Mouse (Mus musculus) hindbrain, embryonic 13.5 days (tissue): ENCODE results near the gene Ppp2r3c. TPM values are rescaled to one million over a fixed set of nuclear protein-coding genes. Genes with fewer than 3 reads are reported as not detected.
"Not testable (repeated sequence)": the region's sequence is repeated elsewhere in the genome, so short reads cannot be mapped to it uniquely, and the experiment has no call there.

Source experiments
- ATAC-seq: fragments of 200-750 bp; cut with Nextera tagmentation; 2 replicates; pipeline ENCODE4 v1.8.0; 2017; ENCODE audit warnings: moderate TSS enrichment; ENCODE audit not compliant: low FRiP score
- H3K27ac ChIP-seq: fragments of 300-500 bp; sonication (generic); 2 replicates; pipeline ENCODE4 v1.5.1; 2015; ENCODE audit warnings: inconsistent platforms, mild to moderate bottlenecking, moderate library complexity
- H3K27me3 ChIP-seq: fragments of 300-500 bp; sonication (generic); 2 replicates; pipeline ENCODE4 v1.6.1; 2015; ENCODE audit warnings: mild to moderate bottlenecking, inconsistent platforms
- H3K36me3 ChIP-seq: fragments of 300-500 bp; sonication (generic); 2 replicates; pipeline ENCODE4 v1.6.1; 2015; ENCODE audit warnings: mild to moderate bottlenecking, inconsistent platforms
- H3K4me1 ChIP-seq: fragments of 300-500 bp; sonication (generic); replicated peaks from 2 replicates; pipeline ENCODE4 v1.6.1; 2015; ENCODE audit warnings: inconsistent platforms
- H3K4me2 ChIP-seq: fragments of 300-500 bp; sonication (generic); 2 replicates; pipeline ENCODE4 v1.6.1; 2015; ENCODE audit warnings: inconsistent platforms, mild to moderate bottlenecking, moderate library complexity
- H3K4me3 ChIP-seq: fragments of 300-500 bp; sonication (generic); 2 replicates; pipeline ENCODE4 v1.5.1; 2015; ENCODE audit warnings: mild to moderate bottlenecking, inconsistent platforms
- H3K9ac ChIP-seq: fragments of 300-500 bp; sonication (generic); 2 replicates; pipeline ENCODE4 v1.6.1; 2015; ENCODE audit warnings: mild to moderate bottlenecking, inconsistent platforms
- H3K9me3 ChIP-seq: fragments of 300-500 bp; sonication (generic); 2 replicates; pipeline ENCODE4 v1.6.1; 2016; ENCODE audit warnings: inconsistent platforms
- WGBS: fragments of 180-500 bp; shearing (Covaris S2); methylation state at CpG from one replicate; pipeline ENCODE4 v1.1.7; 2015; 5-methylcytosine and 5-hydroxymethylcytosine counted together
- polyA plus RNA-seq: library from polyadenylated mRNA; unstranded; fragments of >200 nt; fragmentation: Nextera tagmentation; extraction: Ambion mirVana; gene quantifications from 2 replicates; pipeline ENCODE4 v1.2.1, GENCODE M21; 2015

The Ppp2r3c gene
- polyA plus RNA-seq, 1 experiment from 2014 or later = 27.7 TPM

- H3K36me3 ChIP-seq = peaks cover 15% of the 10 kb centered on the region
- H3K9me3 ChIP-seq, H3K27ac ChIP-seq, H3K4me2 ChIP-seq, H3K9ac ChIP-seq, ATAC-seq, H3K27me3 ChIP-seq, H3K4me1 ChIP-seq, H3K4me3 ChIP-seq: not testable (repeated sequence)
- WGBS = no CpG with 5 or more reads among the region's 8 CpGs
Measured at GRCm38 (mm10) chr12:55261950-55262349, 40.8 kb downstream of the Ppp2r3c start.

DNA sequence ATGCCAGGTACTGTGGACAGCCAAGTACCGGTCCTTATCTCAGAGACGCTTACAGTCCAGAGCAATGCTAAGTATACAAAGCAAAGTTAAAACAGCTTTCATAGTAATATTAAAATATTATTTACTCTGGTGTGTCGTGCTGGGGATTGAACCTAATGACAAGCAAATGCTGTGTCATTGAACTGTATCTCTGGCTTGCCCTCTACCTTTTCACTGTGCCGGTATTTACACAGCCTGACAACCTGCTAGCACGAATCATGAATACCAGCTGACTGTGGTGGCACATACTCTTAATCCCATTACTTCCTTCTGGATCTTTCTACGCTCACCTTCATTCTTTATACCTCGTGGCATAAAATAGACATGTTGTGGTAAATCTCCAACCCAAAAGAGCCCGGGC is 60.6 kb downstream of the Ppp2r3c start:
- H3K36me3 ChIP-seq, ATAC-seq, H3K4me2 ChIP-seq, H3K9ac ChIP-seq, H3K27me3 ChIP-seq, H3K4me3 ChIP-seq, H3K27ac ChIP-seq, H3K9me3 ChIP-seq, H3K4me1 ChIP-seq: not testable (repeated sequence)
- WGBS = no CpG with 5 or more reads among the region's 8 CpGs

- peak overlapping the region; percentile 39 for H3K4me3 ChIP-seq
- not testable (repeated sequence) for H3K27me3 ChIP-seq, ATAC-seq, H3K4me1 ChIP-seq, H3K27ac ChIP-seq, H3K9me3 ChIP-seq, H3K36me3 ChIP-seq, H3K9ac ChIP-seq
- H3K4me2 ChIP-seq = peak overlapping the region; percentile 37; the same call in 1 of the 2 replicates
- 1% methylated on average over 10 of the region's 25 CpGs for WGBS
Measured at GRCm38 (mm10) chr12:55230520-55230861, 72.3 kb downstream of the Ppp2r3c start.

- not testable (repeated sequence) for H3K9ac ChIP-seq, H3K9me3 ChIP-seq, H3K27ac ChIP-seq, H3K4me1 ChIP-seq, H3K27me3 ChIP-seq, H3K36me3 ChIP-seq
- peak; percentile 99 for ATAC-seq
- WGBS = no CpG with 5 or more reads among the region's 57 CpGs
- Histone ChIP-seq H3K4me2 (peak within 1 kb of the TSS; percentile 37; the same call in 1 of the 2 replicates), H3K4me3 (peak within 1 kb of the TSS; percentile 39)
Measured at GRCm38 (mm10) chr12:55229626-55230519, 72.9 kb downstream of the Ppp2r3c start, which contains the start of gene Srp54c. Gene Srp54c (plus strand): TSS chr12:55230168.

Other genes starting within 250 kb of the Ppp2r3c start
- gene 2700097O09Rik, start 222.9 kb downstream of the Ppp2r3c start, polyA plus RNA-seq = 35.9 and 37.3 TPM in 2 replicates
- gene Srp54a, start 222.7 kb downstream of the Ppp2r3c start, polyA plus RNA-seq = 188 and 196 TPM in 2 replicates
- 45.1 and 46.1 TPM in 2 replicates for gene Fam177a, start 178.5 kb downstream of the Ppp2r3c start, polyA plus RNA-seq
- gene Srp54b, start 147.9 kb downstream of the Ppp2r3c start, polyA plus RNA-seq = 69.7 and 74.4 TPM in 2 replicates
- gene 1700047I17Rik2, start 103.4 kb downstream of the Ppp2r3c start, polyA plus RNA-seq = not detected in 2 replicates
- gene Srp54c, start 72.8 kb downstream of the Ppp2r3c start, polyA plus RNA-seq = 79.7 and 82.2 TPM in 2 replicates
- gene 1110008L16Rik, start 3.4 kb downstream of the Ppp2r3c start, polyA plus RNA-seq = 8.9 and 10.0 TPM in 2 replicates
- 444 and 450 TPM in 2 replicates for gene Psma6, start 81.2 kb upstream of the Ppp2r3c start, polyA plus RNA-seq
- gene Nfkbia, start 189.6 kb upstream of the Ppp2r3c start, polyA plus RNA-seq = 55.3 and 60.7 TPM in 2 replicates